Mouse (Mus musculus) heart, adult 2 months (tissue): ENCODE data around the gene Faap100. TPM values are rescaled to one million over a fixed set of nuclear protein-coding genes. Genes with fewer than 3 reads are reported as not detected.

Experiments used
- DNase-seq, 2 experiments: peaks; one replicate each; pipeline ENCODE4 v3.0.0; 2021
- H3K27ac ChIP-seq: fragments of 200-600 bp; 2 replicates; pipeline ENCODE4 v1.8.1; 2022
- H3K27me3 ChIP-seq: fragments of 200-500 bp; 2 replicates; pipeline ENCODE4 v1.6.1; 2012; ENCODE audit warnings: mild to moderate bottlenecking, low read length, inconsistent platforms, mixed read lengths; ENCODE audit not compliant: control insufficient read depth, insufficient read depth
- H3K36me3 ChIP-seq: fragments of 200-500 bp; 2 replicates; pipeline ENCODE4 v1.6.1; 2012; ENCODE audit warnings: low read length, inconsistent platforms; ENCODE audit not compliant: control insufficient read depth, insufficient read depth
- H3K4me1 ChIP-seq: fragments of 200-500 bp; 2 replicates; pipeline ENCODE4 v1.6.1; 2011; ENCODE audit warnings: low read length; ENCODE audit not compliant: control insufficient read depth, insufficient read depth
- H3K4me3 ChIP-seq: fragments of 200-600 bp; 2 replicates; pipeline ENCODE4 v1.8.1; 2022
- H3K79me2 ChIP-seq: fragments of 200-500 bp; replicated peaks from 2 replicates; pipeline ENCODE4 v1.6.1; 2012; ENCODE audit warnings: mild to moderate bottlenecking, inconsistent platforms, low read length, moderate library complexity, mixed read lengths; ENCODE audit not compliant: control insufficient read depth, insufficient read depth
- H3K9ac ChIP-seq: fragments of 200-500 bp; 2 replicates; pipeline ENCODE4 v1.6.1; 2012; ENCODE audit warnings: low read depth, mild to moderate bottlenecking, control low read depth, inconsistent platforms, low read length, mixed read lengths
- CTCF ChIP-seq: fragments of 200-600 bp; IDR thresholded peaks from 2 replicates; pipeline ENCODE4 v1.8.1; 2022; ENCODE audit warnings: antibody characterized with exemption, mild to moderate bottlenecking, moderate library complexity
- EP300 ChIP-seq: fragments of 200-500 bp; IDR thresholded peaks from 2 replicates; pipeline ENCODE4 v1.6.1; 2011; ENCODE audit warnings: low read depth, low read length, control low read depth; ENCODE audit not compliant: insufficient read depth
- POLR2A ChIP-seq: fragments of 200-500 bp; IDR thresholded peaks from 2 replicates; pipeline ENCODE4 v1.6.1; 2011; ENCODE audit warnings: mild to moderate bottlenecking, low read depth, low read length, control low read depth; ENCODE audit not compliant: insufficient read depth
- WGBS: fragments of 180-500 bp; shearing (Covaris S2); methylation state at CpG from one replicate; pipeline ENCODE4 v1.1.7; 2018; 5-methylcytosine and 5-hydroxymethylcytosine counted together
- intact Hi-C: fragments of 180-260 bp; cut with DNase I; formaldehyde crosslinking; loops from one replicate; pipeline ENCODE4 v1.15.1; 2025
- long read RNA-seq: library from polyadenylated mRNA; stranded (forward); transcript quantifications from one replicate; pipeline ENCODE4 v2.0.0, GENCODE M21; 2021
- polyA plus RNA-seq: library from polyadenylated mRNA; depleted of rRNA; stranded (reverse); fragments of >200 nt; gene quantifications from 2 replicates; pipeline ENCODE4 v1.2.3, GENCODE M21; 2012; rRNA removed
- total RNA-seq, 2 experiments: library from RNA; stranded (reverse); gene quantifications; 2 replicates each; pipeline ENCODE4 v1.2.3; 2021

Faap100 gene
- total RNA-seq (10 to 100 TPM; 13.0 to 13.4 TPM), polyA plus RNA-seq (25.8 and 27.3 TPM in 2 replicates)
- long read RNA-seq, transcript Faap100-201 (10 exons, 3,193 nt): major isoform, 23 of 37 reads
- long read RNA-seq, partial matches to known transcripts: 5 of 37 reads
- long read RNA-seq, other reads (novel, unspliced or antisense): 4 of 37 reads

DNA sequence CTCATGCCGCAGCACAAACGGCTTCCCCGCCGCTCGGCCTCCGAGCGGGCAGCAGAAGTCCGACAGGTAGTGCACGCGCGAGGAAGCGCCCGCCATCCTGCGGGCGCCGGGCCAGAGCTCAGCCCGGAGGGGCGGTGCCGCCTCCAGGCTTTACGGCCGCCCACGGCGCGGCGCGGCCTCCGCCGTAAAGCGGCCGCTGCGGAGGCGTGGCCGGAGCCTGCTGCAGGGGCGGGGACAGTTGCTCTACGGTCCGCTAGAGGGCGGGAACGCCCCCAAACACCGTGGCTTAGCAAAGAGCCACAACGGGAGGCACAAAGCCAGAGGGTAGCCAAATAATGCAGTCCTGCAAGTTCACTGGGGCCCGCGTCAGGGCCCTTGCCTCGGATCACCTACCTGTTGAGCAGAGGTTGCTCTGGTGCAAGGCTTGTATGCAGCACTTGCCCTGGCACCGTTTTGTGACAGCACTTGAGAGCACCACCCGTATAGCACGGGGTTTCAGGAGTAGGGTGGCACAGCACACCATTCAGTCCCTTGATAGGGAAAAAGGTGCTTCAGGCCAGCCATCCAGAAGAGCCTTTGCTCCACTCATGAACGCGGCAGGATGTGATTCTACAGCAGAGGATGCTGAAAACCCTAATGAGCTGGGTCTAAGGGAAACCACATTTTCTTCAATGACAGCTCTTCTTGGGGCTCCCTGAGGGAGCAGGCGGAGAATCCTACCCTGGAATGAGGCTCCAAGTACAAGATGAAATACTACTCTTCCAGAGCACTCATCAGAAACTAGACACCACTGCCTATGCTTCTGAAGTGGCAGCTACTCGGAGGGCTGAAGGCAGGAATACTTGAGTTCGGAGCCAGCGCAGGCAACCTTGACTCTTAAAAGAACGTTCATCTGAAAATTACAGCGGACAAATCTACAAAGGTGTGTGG lies at the start of gene Faap100:
Gene Faap100, minus strand, starts transcription at position 154 of the 930 bp plus-strand sequence.
- TF ChIP-seq POLR2A: peak; percentile 47; the same call in 1 of the 2 replicates
- 0 out of 2 replicates have a peak, but pooled peaks have one; percentile 39 for TF ChIP-seq EP300
- TF ChIP-seq CTCF: peak; percentile 97
- DNase-seq: peak; percentile 94 to 95
- WGBS: 8% methylated on average over 53 of the region's 54 CpGs
- H3K4me3 ChIP-seq: peak within 1 kb of the TSS; percentile 87
- no peaks in the 10 kb centered on the region for H3K27me3 ChIP-seq
- peaks cover 3% of the 10 kb centered on the region; the same call in 1 of the 2 replicates for H3K36me3 ChIP-seq
- peak within 1 kb of the TSS; percentile 77 for H3K9ac ChIP-seq
- peaks cover 13% of the 10 kb centered on the region for H3K4me1 ChIP-seq
- H3K27ac ChIP-seq: peak within 1 kb of the TSS; percentile 72
- intact Hi-C loops: no loop called here
- H3K79me2 ChIP-seq: no peaks in the 10 kb centered on the region

DNA sequence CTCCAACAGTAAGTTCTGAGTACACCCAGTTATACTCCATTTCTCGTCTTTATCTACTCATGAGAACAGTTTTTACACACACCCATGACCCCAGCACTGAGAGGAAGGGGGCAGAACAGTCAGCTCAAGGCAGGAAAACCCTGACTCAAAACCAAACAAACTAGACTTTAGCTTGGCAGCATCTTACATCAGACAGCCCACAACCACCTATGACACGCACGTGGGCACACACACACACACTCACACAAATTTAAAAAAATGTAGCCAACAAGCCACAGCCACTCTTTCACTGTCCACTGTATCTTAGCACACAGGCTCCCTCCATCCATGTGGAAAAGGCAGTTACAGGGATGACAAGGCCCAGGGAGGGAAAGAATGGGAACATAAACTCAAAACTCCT lies 48.2 kb upstream of the Faap100 start:
- DNase-seq: no peak
- H3K36me3 ChIP-seq: peaks cover 9% of the 10 kb centered on the region
- no peaks in the 10 kb centered on the region for H3K27me3 ChIP-seq
- no peak overlapping the region for H3K9ac ChIP-seq
- TF ChIP-seq CTCF (no peak), POLR2A (no peak), EP300 (no peak)
- no peak overlapping the region for H3K4me3 ChIP-seq
- peaks cover 4% of the 10 kb centered on the region for H3K79me2 ChIP-seq
- peaks cover 2% of the 10 kb centered on the region for H3K4me1 ChIP-seq
- 75% methylated on average over 3 of the region's 3 CpGs for WGBS
- H3K27ac ChIP-seq: no peak overlapping the region
- intact Hi-C loops: loop anchor here (10.0 kb wide), 1 partner anchor 312 kb away; no protein-coding TSS in a partner anchor

DNA sequence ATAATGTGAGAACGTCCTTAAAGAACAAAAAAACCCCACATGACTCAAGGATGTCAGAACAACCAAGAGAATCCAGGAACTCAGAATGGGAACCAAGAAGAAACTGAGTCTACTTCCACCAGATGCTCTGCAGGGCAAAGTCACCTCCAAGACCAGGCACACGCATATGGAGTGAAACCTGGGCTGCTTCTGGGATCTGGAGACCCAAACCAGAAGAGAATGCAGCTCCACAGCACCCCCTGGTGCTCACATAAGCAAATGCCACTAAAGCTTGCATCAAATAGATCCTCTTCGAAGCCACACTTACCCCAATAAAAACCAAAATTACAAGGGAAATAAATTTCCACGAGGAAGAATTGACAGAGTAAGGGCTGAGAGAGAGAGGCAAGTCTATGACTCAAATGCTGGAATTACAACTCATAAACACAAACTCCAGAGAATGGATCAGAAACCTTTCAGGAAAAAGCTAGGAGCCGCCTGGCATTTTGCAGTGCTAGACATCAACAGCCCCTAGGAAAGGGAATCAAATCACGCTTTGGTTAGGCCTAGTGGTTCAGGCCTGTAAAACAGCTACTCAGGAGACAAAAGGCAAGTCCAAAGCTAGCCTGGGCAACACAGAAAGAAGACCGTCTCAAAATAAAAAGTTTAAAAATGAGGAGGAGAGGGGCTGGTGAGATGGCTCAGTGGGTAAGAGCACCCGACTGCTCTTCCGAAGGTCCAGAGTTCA lies 45.2 kb upstream of the Faap100 start:
- WGBS: 71% methylated on average over 9 of the region's 9 CpGs
- no peak overlapping the region for H3K9ac ChIP-seq
- H3K36me3 ChIP-seq: peaks cover 9% of the 10 kb centered on the region
- H3K4me3 ChIP-seq: no peak overlapping the region
- TF ChIP-seq POLR2A (no peak), CTCF (peak; percentile 93), EP300 (0 out of 2 replicates have a peak, but pooled peaks have one; percentile 55)
- H3K27ac ChIP-seq: no peak overlapping the region; the same call in 1 of the 2 replicates
- peak; percentile 49 to 64 for DNase-seq
- no peaks in the 10 kb centered on the region for H3K27me3 ChIP-seq
- intact Hi-C loops: loop anchor here (1.0 to 10.0 kb wide), 2 partner anchors 70 to 309 kb away; no protein-coding TSS in a partner anchor
- peaks cover 2% of the 10 kb centered on the region for H3K4me1 ChIP-seq
- H3K79me2 ChIP-seq: peaks cover 4% of the 10 kb centered on the region

DNA sequence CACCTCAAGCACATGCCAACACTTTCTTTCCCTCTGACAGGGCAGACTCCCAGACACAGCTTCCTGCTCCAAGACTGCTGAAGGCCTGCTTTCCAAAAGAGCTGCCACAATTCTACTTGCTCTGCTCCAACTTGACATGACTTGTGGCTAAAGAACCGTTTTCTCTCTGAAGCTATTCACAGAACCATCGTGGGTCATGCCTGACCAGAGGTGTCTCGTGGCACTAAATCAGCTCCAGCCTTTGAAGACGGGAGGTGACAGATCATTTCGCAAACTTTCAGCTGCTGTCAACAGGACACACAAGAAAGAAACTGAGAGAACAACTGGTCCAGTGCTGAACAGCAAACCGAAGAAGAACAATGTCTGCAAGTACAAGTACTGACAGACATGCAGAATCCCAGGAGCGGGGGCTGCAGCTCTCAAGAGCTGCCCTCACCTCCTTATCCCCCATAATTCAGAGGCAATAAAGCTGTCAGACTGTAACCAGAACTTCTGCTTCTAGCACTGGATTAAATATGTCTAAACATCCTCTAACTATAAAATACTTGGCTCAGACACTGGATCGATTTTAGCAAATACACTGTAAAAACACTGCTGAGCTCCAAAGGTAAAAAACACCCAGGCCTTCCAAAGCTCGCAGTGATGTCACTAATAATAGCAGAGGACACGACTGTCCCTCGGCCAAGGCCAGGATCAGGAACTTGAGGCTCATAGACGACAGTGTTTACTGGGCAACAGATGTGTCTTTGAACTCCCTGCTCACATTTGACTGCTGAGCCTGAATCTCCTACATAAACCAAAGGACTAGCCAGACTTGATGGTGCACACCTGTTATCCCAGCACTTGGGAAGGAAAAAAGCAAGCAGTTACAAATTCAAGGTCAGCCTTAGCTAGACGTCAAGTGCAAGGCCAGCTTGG lies 44.3 kb upstream of the Faap100 start:
- TF ChIP-seq EP300 (no peak), POLR2A (no peak), CTCF (no peak)
- Histone ChIP-seq H3K27me3 (no peaks in the 10 kb centered on the region), H3K79me2 (peaks cover 3% of the 10 kb centered on the region), H3K4me3 (no peak overlapping the region), H3K36me3 (peaks cover 11% of the 10 kb centered on the region), H3K27ac (no peak overlapping the region; the same call in 1 of the 2 replicates), H3K9ac (no peak overlapping the region), H3K4me1 (peaks cover 2% of the 10 kb centered on the region)
- peak in 1 of 2 experiments; percentile 10 for DNase-seq
- WGBS: 67% methylated on average over 13 of the region's 13 CpGs
- intact Hi-C loops: loop anchor here (1.0 to 10.0 kb wide), 2 partner anchors 70 to 308 kb away; no protein-coding TSS in a partner anchor

DNA sequence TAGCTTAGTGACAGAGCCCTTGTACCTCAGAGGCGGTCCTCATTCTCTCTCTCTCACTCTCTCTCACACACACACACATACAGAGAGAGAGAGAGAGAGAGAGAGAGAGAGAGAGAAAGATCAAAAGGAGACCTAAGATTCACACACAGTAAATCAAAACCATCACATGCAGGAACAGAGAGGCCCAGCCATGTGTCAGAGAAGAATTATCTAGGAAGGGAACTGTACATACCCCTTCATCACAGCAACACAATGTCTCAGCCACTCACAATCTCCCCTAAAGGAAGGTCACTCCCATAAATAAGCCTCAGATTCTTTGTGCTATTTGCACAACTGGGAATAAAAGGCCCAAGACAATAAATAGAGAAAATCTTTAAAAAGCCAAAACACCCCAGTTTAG lies 40.0 kb upstream of the Faap100 start:
- peaks cover 3% of the 10 kb centered on the region for H3K36me3 ChIP-seq

More for the DNA sequence above, 40.0 kb upstream of the Faap100 start:
- TF ChIP-seq CTCF: no peak
- no peak for TF ChIP-seq EP300
- 100% methylated on average over 1 of the region's 1 CpGs for WGBS
- Histone ChIP-seq H3K27ac (no peak overlapping the region), H3K27me3 (no peaks in the 10 kb centered on the region), H3K4me1 (peaks cover 2% of the 10 kb centered on the region), H3K4me3 (no peak overlapping the region), H3K9ac (no peak overlapping the region), H3K79me2 (no peaks in the 10 kb centered on the region)
- DNase-seq: no peak
- intact Hi-C loops: no loop called here
